Mouse (Mus musculus) embryonic stem cell, embryonic (primary cell): ENCODE data around the gene Gbp2b.
"Not testable (repeated sequence)": the region's sequence is repeated elsewhere in the genome, so short reads cannot be mapped to it uniquely, and the experiment has no call there.

Experiments
- CTCF ChIA-PET, 4 experiments: fragments of 300-600 bp in 2 of 4; fragments of 350-600 bp in 2 of 4; sonication (Branson Sonifier 250); formaldehyde crosslinking; loops; one replicate each; lab custom pipeline; 2022; ENCODE audit warnings: inconsistent platforms in 2 of 4; lab: Charles Lee
- POLR2A ChIA-PET, 4 experiments: fragments of 300-600 bp in 2 of 4; fragments of 350-600 bp in 2 of 4; sonication (Branson Sonifier 250); formaldehyde crosslinking; loops; one replicate each; lab custom pipeline; 2022; ENCODE audit warnings: antibody characterized with exemption in 4 of 4, inconsistent platforms in 1 of 4; lab: Charles Lee

Gene Gbp2b

DNA sequence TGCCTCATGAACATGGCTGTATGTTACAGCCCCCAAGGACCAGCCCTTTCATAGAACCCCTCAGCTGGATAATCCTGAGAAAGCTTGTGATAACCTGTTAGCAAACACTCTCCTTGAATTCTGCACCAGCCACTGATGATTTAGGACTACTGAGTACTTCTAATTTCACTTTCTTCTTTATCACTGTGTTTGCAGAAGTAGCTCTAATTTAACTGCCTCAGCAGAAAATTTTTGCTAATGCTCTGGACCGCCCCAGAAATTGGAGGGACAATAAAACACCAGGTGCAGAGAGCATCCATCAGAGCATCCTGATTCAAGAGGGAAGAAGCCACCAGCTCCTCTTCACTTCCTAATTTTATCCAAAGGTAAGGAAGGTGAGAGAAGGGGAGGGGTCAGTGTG lies at the start of gene Gbp2b:
Gene Gbp2b, plus strand, starts transcription at position 301 of the 400 bp plus-strand sequence.
- POLR2A ChIA-PET = interaction anchor here in 1 of 4 experiments (0.6 kb wide), 1 partner anchor 624 kb away, joined by 5 read pairs; no protein-coding TSS in a partner anchor
- CTCF ChIA-PET = no interaction called here

DNA sequence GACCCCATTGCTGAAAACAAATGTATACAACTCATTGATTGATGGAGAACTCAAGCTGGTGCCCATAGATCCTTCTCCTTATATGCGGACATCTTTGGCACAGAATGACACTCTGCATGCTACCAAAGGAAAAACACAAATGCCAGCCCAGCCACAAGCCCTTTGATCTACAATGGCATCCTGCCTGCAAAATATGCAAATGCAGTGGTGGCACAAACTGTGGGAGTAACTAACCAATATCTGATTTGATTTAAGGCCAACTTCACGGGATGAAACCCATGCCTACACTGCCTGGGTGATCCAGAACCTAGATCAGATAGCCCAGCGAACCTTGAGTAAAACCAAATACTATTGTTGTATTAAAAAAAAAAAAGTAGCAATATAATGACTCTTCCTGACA lies 48.0 kb upstream of the Gbp2b start:
- CTCF ChIA-PET = no interaction called here
- POLR2A ChIA-PET = no interaction called here

DNA sequence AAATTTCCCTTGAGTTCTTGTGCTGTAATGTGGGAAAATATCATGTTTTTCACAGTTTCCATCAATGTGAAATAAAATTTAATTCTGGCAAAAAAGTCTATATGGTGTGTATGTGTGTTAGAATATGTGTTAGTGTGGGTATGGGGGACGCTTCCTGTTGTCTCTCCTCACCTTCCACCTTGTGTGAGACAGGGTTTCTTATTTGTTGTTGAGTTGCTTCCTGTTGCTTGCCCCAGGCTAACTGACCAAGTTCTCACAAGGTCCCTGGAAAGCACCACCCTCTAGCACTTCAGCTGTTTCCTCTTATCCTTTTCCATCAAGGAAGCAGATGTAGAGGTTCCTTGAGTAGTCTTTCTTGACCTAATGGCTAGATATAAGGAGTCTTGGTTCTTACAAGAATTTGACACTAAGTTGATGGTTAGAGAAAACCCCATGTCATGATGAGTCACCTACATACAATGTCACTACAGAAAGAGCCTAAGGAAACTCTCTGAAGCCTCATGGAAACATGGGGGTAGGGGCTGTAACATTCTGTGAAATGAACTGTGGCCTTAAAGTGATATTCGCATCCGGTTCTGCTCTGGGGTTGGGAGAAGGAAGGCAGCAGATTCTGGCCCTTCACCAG lies 44.5 kb upstream of the Gbp2b start:
- POLR2A ChIA-PET = no interaction called here
- CTCF ChIA-PET = no interaction called here

DNA sequence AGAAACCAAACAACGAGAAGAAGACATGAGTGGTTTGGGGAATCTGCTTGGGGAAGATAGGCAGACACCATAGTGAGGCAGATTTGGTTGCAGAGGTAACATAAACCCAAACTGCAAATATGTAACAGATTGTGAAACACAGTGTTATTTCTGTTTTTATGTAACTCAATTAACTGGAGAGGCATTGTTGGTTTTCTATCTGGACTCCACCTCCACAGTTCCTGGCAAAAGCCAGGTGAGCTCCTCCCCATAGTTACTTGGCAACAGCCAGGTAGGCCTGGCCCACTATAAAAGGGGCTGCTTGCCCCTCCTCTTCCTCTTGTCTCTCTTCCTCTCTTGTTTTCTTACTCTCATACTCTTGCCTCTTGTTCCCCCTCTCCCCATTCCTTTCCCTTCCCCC lies 40.0 kb upstream of the Gbp2b start:
- ChIA-PET POLR2A (no interaction called here), CTCF (no interaction called here)

DNA sequence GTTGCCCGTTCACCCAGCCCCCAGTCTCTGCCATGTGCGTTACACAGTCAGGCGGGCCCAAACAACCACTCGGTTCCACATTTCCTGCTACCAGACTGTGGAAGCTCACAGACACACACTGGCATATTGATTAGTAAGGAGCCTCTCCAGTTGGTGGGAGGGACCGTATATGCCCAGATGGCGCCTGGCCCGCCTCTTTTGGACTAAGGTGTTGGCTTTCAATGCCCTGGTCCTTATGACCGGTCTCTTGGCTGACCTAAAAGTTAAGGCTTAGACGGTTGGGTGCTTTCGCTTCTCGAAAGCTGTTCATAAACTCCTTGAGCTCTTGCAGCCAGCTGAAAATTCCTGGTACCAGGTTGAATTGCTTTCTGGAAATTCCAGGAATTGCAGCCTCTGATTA lies 39.0 kb upstream of the Gbp2b start:
- ChIA-PET CTCF (interaction anchor here in 1 of 4 experiments (0.7 kb wide), 1 partner anchor 152 kb away, joined by 3 read pairs; no protein-coding TSS in a partner anchor), POLR2A (no interaction called here)

DNA sequence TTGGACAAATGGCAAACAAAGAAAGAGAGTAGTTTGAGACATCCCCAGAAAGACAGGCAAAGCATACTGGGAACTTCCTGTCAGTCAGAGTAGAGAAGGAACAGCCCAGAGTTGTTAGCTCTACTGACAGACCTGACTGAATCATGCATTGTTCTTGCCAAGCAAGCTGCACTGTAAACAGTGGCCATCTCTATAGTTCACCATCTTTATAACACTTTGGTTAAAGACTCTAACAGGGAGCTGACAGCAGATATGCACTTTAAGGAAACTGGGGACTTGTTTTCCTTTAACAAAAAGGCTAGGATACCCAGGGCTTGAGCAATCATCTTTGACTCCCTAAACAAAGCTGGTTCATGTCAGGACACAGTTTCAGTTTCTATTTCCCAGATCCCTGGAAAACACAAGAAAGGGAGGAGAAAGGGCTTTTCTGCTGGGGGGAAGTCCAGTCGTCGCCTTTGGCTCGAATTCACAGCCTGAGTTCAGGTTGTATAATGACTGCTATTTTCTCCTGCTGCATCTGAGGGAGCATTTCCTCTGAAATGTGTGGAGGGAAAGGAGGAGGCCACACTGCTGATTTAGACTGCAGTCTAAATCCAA lies 34.9 kb upstream of the Gbp2b start, which contains the start of gene Gbp3:
Gene Gbp3, plus strand, starts transcription at position 395 of the 597 bp plus-strand sequence.
- ChIA-PET POLR2A (no interaction called here), CTCF (interaction anchor here in 3 of 4 experiments (0.6 to 1.3 kb wide), 7 partner anchors 15 to 1645 kb away, joined by 3 to 4 read pairs (median 3); partner anchors contain the start of genes Gbp7 (in 1 of the 3) and Lmo4 (in 1 of the 3))

DNA sequence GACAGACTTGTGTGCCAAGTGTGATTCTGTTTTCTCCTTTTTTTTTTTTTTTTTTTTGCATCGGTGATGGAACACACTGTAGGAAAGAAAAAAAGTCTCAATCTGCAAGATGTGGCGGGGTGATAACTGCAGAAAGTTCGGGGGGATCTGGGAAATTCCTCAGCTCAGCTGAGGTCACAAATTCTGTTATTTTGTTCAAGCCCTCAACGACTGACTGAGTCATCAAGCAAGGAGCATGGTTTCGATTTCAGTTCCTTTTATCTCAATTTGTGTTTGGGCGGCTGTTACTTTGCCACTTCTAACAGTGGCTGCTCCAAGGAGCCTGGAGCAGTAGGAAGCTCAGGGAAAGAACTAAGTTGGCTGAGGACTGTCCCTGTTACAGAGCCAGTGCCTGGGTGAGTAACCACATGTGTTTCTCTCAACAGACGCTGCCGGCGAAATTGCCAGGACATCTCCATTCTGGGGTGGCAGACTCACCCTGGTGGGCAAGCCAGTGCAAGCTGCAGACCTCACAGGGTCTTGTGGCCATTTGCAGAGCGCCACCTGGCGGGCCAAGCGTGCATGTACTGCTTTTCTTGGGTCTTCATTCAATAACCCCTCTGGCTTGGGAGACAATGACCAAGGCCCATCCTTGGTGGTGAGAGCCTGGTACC lies 34.2 kb upstream of the Gbp2b start:
- CTCF ChIA-PET = interaction anchor here (0.5 to 1.3 kb wide), 17 partner anchors 9 to 1893 kb away, joined by 3 to 4 read pairs (median 3); partner anchors contain the start of gene Gbp7 (in 1 of the 4)
- POLR2A ChIA-PET = no interaction called here

DNA sequence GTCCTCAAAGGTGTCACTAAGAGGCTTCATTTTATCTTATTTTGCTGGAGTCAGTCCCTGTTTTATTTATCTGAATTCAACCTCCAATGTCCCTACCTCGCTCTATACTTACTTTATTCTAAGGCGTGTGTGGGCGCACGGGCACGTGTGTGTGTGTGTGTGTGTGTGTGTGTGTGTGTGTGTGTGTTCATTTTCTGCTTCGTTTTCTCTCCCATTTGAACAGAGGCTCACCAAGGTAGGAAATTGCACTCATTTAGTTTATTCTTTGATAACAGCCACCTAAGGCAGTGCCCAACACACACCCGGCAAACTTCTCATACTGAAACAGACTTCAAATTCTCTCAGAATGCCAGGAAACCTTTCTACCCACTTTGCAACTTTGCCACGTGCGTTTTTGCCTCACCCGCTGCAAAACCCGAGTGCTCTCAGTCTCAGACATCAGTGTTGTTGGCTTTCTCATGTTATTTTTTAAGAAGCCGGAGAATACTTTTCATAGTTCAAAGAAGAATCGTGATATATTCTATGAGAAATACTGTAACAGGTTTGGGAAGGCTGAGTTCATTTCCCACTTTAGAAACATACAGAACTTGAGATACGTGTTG lies 33.5 kb upstream of the Gbp2b start:
- POLR2A ChIA-PET = no interaction called here

DNA sequence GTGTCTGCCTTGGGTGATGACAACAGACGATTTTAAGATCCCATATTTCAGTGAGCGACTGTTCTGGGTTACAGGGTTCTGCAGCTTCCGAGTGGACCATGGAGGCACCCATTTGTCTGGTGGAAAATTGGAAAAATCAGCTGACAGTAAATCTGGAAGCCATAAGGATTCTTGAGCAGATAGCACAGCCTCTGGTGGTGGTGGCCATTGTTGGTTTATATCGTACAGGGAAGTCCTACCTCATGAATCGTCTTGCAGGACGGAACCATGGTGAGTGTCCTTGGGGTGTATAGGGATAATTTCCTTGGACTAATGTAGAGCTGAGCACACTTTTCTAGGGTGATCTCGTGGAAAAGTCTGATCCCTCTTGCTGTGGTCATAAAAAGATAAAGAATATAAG lies 33.0 kb upstream of the Gbp2b start:
- ChIA-PET POLR2A (no interaction called here), CTCF (no interaction called here)

More for the DNA sequence above, 33.5 kb upstream of the Gbp2b start:
- CTCF ChIA-PET = interaction anchor here in 3 of 4 experiments (0.5 to 1.3 kb wide), 11 partner anchors 8 to 1892 kb away, joined by 3 to 4 read pairs (median 3); no protein-coding TSS in a partner anchor

DNA sequence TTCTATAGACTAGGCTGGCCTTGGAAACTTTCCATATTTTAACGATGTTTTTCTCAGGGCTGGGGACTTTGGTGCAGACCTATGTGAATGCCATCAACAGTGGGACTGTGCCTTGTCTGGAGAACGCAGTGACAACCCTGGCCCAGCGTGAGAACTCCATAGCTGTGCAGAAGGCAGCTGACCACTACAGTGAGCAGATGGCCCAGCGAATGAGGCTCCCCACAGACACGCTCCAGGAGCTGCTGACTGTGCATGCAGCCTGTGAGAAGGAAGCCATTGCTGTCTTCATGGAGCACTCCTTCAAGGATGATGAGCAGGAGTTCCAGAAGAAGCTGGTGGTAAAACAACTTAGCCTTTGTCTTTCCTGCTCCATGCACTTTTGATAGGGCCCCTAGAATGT lies 27.2 kb upstream of the Gbp2b start:
- CTCF ChIA-PET = not testable (repeated sequence)

DNA sequence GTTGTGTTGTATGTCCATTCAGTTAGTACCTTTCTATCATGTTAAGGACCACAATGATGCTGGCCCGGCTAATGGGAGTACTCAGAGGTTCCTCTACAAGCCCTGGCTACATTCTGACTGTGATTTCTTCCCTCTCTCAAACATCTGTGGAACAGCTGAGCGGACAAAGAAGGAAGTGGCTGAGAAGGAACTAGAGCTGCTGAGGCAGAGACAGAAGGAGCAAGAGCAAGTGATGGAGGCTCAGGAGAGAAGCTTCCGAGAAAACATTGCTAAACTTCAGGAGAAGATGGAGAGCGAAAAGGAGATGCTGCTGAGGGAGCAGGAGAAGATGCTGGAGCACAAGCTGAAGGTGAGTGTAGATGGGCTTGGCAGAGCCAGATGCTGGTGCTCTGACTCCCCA lies 23.9 kb upstream of the Gbp2b start:
- CTCF ChIA-PET = no interaction called here
- POLR2A ChIA-PET = no interaction called here

More for the DNA sequence above, 27.2 kb upstream of the Gbp2b start:
- POLR2A ChIA-PET = not testable (repeated sequence)

DNA sequence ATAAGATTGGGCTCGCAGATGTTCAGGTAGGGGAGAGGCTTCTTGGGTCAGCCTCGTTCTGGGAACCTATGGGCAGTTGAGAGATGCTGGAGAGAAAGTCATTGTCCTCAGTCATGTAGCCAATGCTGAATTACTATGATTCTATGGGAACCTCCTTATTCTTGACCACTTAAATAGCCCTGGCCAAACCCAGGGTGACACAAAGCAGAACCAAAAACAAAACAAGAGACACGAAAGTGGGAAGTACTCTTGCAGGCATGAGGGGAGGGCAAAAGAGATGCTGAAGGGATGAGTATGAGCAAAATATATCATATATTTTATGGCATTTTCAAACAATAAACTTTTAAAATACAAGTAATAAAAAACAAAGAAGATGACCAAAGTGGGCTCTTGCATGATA lies 17.5 kb upstream of the Gbp2b start:
- ChIA-PET CTCF (no interaction called here), POLR2A (no interaction called here)

DNA sequence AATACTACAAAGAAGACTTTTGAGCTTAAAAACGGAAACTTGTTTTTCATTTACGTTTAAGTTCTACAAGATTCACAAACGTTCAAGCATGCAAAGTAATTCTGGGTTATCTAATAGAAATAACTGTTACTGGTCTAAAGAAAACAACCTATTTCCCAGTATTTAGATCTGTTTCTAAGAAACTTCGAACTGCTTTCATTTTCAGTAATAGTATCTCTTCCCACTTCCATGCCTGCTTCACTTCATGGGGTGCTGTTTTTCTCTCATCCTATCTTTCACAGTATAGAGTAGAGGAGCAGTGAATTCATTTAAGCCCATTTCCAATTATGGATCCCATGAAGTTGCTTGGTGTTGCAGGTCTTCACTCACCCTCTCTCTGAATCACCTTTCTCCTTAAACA lies 16.3 kb upstream of the Gbp2b start:
- ChIA-PET POLR2A (no interaction called here), CTCF (no interaction called here)

DNA sequence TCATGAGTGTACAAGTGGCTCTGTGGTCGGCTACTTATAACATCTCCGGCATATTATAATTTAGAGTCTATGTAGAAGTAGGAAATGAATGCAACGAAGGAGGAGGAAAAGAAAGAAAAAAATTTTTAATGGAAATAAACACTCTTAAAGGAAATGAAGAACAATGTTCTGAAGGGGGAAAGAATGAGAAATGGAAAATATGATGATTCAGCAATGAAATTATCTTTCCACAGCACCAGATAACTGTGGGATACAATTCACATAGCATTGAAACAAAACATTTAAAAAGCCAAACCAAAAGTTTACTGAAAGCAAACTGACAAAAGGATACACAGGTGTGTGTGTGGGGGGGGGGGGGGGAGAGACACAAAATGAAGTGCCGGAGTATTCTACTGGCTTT lies 11.6 kb upstream of the Gbp2b start:
- CTCF ChIA-PET = no interaction called here
- POLR2A ChIA-PET = no interaction called here

DNA sequence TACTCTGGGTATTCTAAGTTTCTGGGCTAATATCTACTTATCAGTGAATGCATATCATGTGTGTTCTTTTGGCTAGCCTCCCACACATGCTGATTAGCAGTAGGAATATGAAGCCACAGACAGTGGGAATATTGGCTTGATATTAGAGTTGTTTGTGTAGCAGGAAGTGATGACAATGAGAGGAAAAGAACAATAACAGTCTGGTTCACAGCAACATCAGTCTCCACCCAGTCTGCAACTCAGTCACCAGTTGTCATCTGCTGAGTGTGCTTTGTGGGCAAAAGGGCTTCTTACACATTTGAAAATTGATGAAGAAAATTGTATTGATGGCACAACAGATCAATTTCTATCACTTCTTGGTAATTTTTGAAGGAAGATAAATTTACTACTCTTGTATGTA lies 7.3 kb upstream of the Gbp2b start:
- CTCF ChIA-PET = no interaction called here

DNA sequence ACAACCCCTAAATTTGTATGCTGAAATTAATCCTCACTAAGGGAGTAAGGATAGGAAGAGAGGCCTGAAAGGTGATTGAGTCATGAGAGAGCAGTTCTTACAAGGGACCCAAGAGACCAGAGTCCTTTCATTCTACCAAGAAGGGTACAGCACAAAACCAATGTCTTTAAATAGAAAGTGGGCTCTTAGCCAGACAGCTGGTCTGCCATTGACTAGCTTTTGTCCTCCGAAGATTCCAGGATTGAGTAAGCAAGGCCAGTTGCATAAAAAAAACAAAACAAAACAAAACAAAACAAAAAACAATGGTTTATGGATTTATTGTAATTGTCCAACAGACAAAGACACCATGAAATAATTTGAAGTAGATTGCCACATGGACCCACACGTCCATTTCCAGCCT lies 5.8 kb upstream of the Gbp2b start:
- POLR2A ChIA-PET = no interaction called here
- CTCF ChIA-PET = no interaction called here

More for the DNA sequence above, 7.3 kb upstream of the Gbp2b start:
- POLR2A ChIA-PET = no interaction called here

DNA sequence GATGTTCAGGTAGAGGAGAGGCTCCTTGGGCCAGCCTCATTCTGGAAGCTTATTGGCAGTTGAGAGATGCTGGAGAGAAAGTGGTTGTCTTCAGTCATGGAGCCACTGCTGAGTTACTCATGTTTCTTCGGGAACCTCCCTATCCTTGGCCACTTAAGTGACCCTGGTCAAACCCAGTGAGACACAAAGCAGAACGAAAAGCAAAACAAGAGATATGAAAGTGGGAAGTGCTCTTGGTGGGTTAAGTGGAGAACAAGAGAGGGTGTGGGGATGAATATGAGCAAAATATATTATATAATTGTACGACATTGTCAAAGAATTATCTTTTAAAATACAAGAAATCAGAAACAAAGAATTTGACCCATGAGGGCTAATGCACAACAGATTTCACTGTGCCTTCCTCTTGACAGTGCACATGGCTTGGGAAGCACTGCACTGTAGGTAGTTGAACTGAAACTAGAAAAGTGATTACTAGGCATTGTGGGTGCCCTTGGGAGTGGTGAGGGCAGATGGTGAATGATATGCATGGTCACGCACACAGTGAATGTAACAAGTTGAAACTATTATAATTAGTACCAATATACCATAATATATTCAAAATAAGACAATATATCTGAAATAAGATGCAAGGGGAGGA lies 4.1 kb upstream of the Gbp2b start:
- ChIA-PET CTCF (no interaction called here), POLR2A (no interaction called here)

DNA sequence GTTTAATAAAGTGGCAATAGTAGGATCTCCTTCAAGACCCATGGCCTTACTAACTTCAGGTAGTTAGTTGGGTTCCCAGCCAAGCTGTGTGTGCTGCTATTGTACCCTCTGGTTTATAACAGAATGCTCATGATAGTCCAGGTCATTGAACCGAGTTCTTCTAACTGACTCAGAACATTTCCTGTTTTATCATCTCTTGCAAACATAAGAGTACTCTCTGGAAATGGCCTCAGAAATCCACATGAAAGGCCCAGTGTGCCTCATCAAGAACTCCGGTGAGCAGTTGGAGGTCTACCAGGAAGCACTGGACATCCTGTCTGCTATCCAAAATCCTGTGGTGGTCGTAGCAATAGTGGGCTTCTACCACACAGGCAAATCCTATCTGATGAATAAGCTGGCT lies 3.3 kb downstream of the Gbp2b start:
- ChIA-PET CTCF (no interaction called here), POLR2A (no interaction called here)

DNA sequence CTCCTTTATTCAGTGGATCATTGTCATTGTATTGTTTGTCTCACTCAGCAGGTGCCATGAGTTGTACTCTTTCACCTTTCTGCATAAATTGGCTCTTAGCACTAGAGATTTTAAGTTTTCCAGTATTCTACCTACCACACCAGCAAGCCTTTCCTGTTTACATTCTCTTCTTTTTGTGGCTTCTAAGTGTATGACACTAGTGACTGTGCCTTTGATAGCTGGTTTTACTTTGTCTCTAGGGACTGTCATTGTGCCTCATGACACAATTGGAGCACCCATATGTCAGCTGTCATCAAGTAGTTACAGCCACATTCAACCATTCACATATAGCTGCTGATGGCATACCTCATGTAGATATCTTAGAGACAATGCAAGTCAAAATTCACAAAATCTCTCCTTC lies 7.0 kb downstream of the Gbp2b start:
- POLR2A ChIA-PET = interaction anchor here in 1 of 4 experiments (0.6 kb wide), 1 partner anchor 521 kb away, joined by 3 read pairs; no protein-coding TSS in a partner anchor
- CTCF ChIA-PET = interaction anchor here in 1 of 4 experiments (0.6 kb wide), 1 partner anchor 44 kb away, joined by 4 read pairs; no protein-coding TSS in a partner anchor
